Mouse (Mus musculus) common myeloid progenitor, adult 5-6 weeks (primary cell): ENCODE data around the gene Lig1. TPM values are rescaled to one million over a fixed set of nuclear protein-coding genes. Genes with fewer than 3 reads are reported as not detected.

Experiments used
- ATAC-seq: replicated peaks from 2 replicates; pipeline ENCODE4 v1.8.0; 2016; ENCODE audit warnings: low read depth, mild to moderate bottlenecking, moderate TSS enrichment, inconsistent platforms; ENCODE audit not compliant: poor library complexity, severe bottlenecking
- total RNA-seq: library from RNA; stranded (forward); fragments of 200-1000, 187-1606 nt; gene quantifications from 2 replicates; pipeline ENCODE4 v1.2.3, GENCODE M21; 2017

Gene Lig1
- total RNA-seq, 1 experiment from 2014 or later, result 102 TPM

- peak; percentile 4; the same call in 1 of the 2 replicates for ATAC-seq
These were observed 26.3 kb downstream of the Lig1 start for GRCm38 (mm10) chr7:13303372-13303771.

- no peak for ATAC-seq
These were observed 32.3 kb downstream of the Lig1 start for GRCm38 (mm10) chr7:13309407-13309806.

- peak; percentile 60; the same call in 1 of the 2 replicates for ATAC-seq
These were observed 33.6 kb downstream of the Lig1 start for GRCm38 (mm10) chr7:13310493-13311199.

- no peak for ATAC-seq
These were observed 34.3 kb downstream of the Lig1 start for GRCm38 (mm10) chr7:13311401-13311800.

- no peak for ATAC-seq
These were observed 37.1 kb downstream of the Lig1 start for GRCm38 (mm10) chr7:13314095-13314597.

GRCm38 (mm10) chr7:13321424-13321823 is 44.3 kb downstream of the Lig1 start:
- peak; percentile 72 for ATAC-seq

GRCm38 (mm10) chr7:13324316-13324715 is 47.2 kb downstream of the Lig1 start, which contains the start of gene Pla2g4c:
Pla2g4c (plus strand) TSS chr7:13324655.
- peak; percentile 66 for ATAC-seq

- ATAC-seq, result no peak
These were observed 53.5 kb downstream of the Lig1 start for GRCm38 (mm10) chr7:13330575-13330974.

- ATAC-seq, result no peak
These were observed 78.9 kb downstream of the Lig1 start for GRCm38 (mm10) chr7:13355943-13356342.

Other genes starting within 250 kb of the Lig1 start
- gene Chmp2a, start 242.5 kb upstream of the Lig1 start, total RNA-seq, result 147 and 158 TPM in 2 replicates
- gene Ube2m, start 239.0 kb upstream of the Lig1 start, total RNA-seq, result 97.7 and 99.2 TPM in 2 replicates
- gene Mzf1, start 222.5 kb upstream of the Lig1 start, total RNA-seq, result 0.87 and 1.3 TPM in 2 replicates
- gene Vmn1r85, start 182.1 kb upstream of the Lig1 start, total RNA-seq, result not detected in 2 replicates
- not detected in 2 replicates for gene Vmn1r86, start 157.4 kb upstream of the Lig1 start, total RNA-seq
- not detected in 2 replicates for gene Vmn1r87, start 137.1 kb upstream of the Lig1 start, total RNA-seq
- gene Vmn1r88, start 117.7 kb upstream of the Lig1 start, total RNA-seq, result under 0.01 TPM in 1 of 2 replicates, not detected in the other
- gene Vmn1r89, start 64.3 kb upstream of the Lig1 start, total RNA-seq, result not detected in 2 replicates
- 4.8 and 6.9 TPM in 2 replicates for gene Zswim9, start 1.4 kb downstream of the Lig1 start, total RNA-seq
- 4.0 and 4.7 TPM in 2 replicates for gene Pla2g4c, start 47.4 kb downstream of the Lig1 start, total RNA-seq
- not detected in 2 replicates for gene Cabp5, start 120.8 kb downstream of the Lig1 start, total RNA-seq
- gene Bsph1, start 173.6 kb downstream of the Lig1 start, total RNA-seq, result not detected in 2 replicates